8 mouse cellular contexts compared by ENCODE assay signal in genomic region chr17:33628621-33629486, GRCm38 (mm10). TPM values are rescaled to one million over a fixed set of nuclear protein-coding genes. Genes with fewer than 3 reads are reported as not detected.
DNase-seq lines count a peak whose midpoint lies in the region; ATAC-seq lines count a peak whose summit lies in the region.

Gene Zfp414 (plus strand): TSS chr17:33629090.

- H3K36me3 ChIP-seq in intestine, embryonic 14.5 days (ENCODE audit: control insufficient read depth, insufficient read depth, low read length), result peaks cover 17% of the 10 kb centered on the region

- 2% methylated on average over 35 of the region's 35 CpGs for WGBS in intestine, embryonic 14.5 days

- no peaks in the 10 kb centered on the region for H3K9me3 ChIP-seq in intestine, embryonic 14.5 days (ENCODE audit: control insufficient read depth, low read length)

- ATAC-seq in intestine, embryonic 14.5 days (replicated peaks; ENCODE audit: low FRiP score, low TSS enrichment, low read depth), result peak; percentile 94

- H3K4me1 ChIP-seq in intestine, embryonic 14.5 days (replicated peaks; ENCODE audit: control insufficient read depth, insufficient read depth, low read length), result peaks cover 12% of the 10 kb centered on the region

- DNase-seq in adrenal gland, adult (ENCODE audit: inconsistent age in 2 of 2, low spot score in 1 of 2), result peak; percentile 93 to 98
- DNase-seq in embryo, embryonic 10.5 days (ENCODE audit: low spot score), result peak; percentile 98
- peak; percentile 90 for DNase-seq in gastrocnemius, postnatal 25 days
- DNase-seq in intestine, embryonic 14.5 days (ENCODE audit: low spot score), result peak; percentile 98
- peak; percentile 90 to 91 for DNase-seq in left cerebral cortex, postnatal 14 days (ENCODE audit: low spot score in 2 of 2)
- peak; percentile 93 for DNase-seq in mesoderm, embryonic 11.5 days (ENCODE audit: low read depth, low spot score)
- DNase-seq in right cerebral cortex, postnatal 36 days (ENCODE audit: low spot score in 2 of 2), result peak; percentile 81 to 83
- peak; percentile 93 for DNase-seq in yolk sac, embryonic 10.5 days (ENCODE audit: low spot score)

- intact Hi-C loops in left cerebral cortex, postnatal 14 days (cut with DNase I), result no loop called here

- peak within 1 kb of the TSS; percentile 76 for H3K4me3 ChIP-seq in intestine, embryonic 14.5 days (ENCODE audit: low read depth, low read length)

- peak within 1 kb of the TSS; percentile 83 for H3K4me2 ChIP-seq in intestine, embryonic 14.5 days (ENCODE audit: low read length)

- H3K27ac ChIP-seq in intestine, embryonic 14.5 days (ENCODE audit: low read depth), result peak within 1 kb of the TSS; percentile 98

- no peaks in the 10 kb centered on the region for H3K27me3 ChIP-seq in intestine, embryonic 14.5 days (replicated peaks; ENCODE audit: control insufficient read depth, insufficient read depth, low read length)

- H3K9ac ChIP-seq in intestine, embryonic 14.5 days (ENCODE audit: low read length), result peak within 1 kb of the TSS; percentile 89

RNA-seq across cellular contexts. Expression of gene Zfp414, which starts in this region (rescaled TPM):
- total RNA-seq in gastrocnemius, postnatal 25 days (2021), result 1 to 10 TPM; 6.0 to 6.6 TPM
- 72.6 and 81.8 TPM in 2 replicates for polyA plus RNA-seq in intestine, embryonic 14.5 days (2014; fragmentation: Nextera tagmentation; extraction: Ambion mirVana)
- 10 to 100 TPM; 44.4 to 45.7 TPM for total RNA-seq in left cerebral cortex, postnatal 14 days (2021)

Comparison
In these comparisons a context has a peak if more than half of its experiments do, and no peak if none do; other contexts are left out.
1. Peak in every context shown above with its lines: DNase-seq, ATAC-seq, H3K4me3 ChIP-seq and H3K27ac ChIP-seq.
2. RNA of gene Zfp414 (total RNA-seq): 44.4 to 45.7 TPM in left cerebral cortex, postnatal 14 days; 6.0 to 6.6 TPM in gastrocnemius, postnatal 25 days; every median in the first group is over 4 times any median in the second.